Mouse (Mus musculus): Measurements from ENCODE around the gene Lrrc61. TPM values are rescaled to one million over a fixed set of nuclear protein-coding genes. Genes with fewer than 3 reads are reported as not detected.

The Lrrc61 gene
- polyA plus RNA-seq, 1 experiment from 2014 or later: 20.1 TPM

- Histone ChIP-seq H3K9ac (replicated peaks; ENCODE audit: low read length) (peak overlapping the region; percentile 76), H3K36me3 (ENCODE audit: control insufficient read depth, insufficient read depth, low read length) (peaks cover 19% of the 10 kb centered on the region; the same call in 1 of the 2 replicates), H3K9me3 (ENCODE audit: control insufficient read depth, low read length) (no peaks in the 10 kb centered on the region), H3K27ac (replicated peaks; ENCODE audit: low read depth, low read length) (peak overlapping the region; percentile 98), H3K4me3 (replicated peaks; ENCODE audit: low read depth, low read length) (peak overlapping the region; percentile 45), H3K27me3 (ENCODE audit: control insufficient read depth, insufficient read depth, low read length) (no peaks in the 10 kb centered on the region), H3K4me1 (ENCODE audit: control insufficient read depth, insufficient read depth, low read length) (peaks cover 9% of the 10 kb centered on the region; the same call in 1 of the 2 replicates), H3K4me2 (ENCODE audit: low read length) (peak overlapping the region; percentile 79)
- ATAC-seq (ENCODE audit: low FRiP score, low TSS enrichment) (peak; percentile 83), DNase-seq (peak; percentile 90)
- WGBS: 27% methylated on average over 14 of the region's 14 CpGs
These were observed 701 bp downstream of the Lrrc61 start for GRCm38 (mm10) chr6:48555104-48555890.

- H3K36me3 ChIP-seq (ENCODE audit: control insufficient read depth, insufficient read depth, low read length): peaks cover 21% of the 10 kb centered on the region; the same call in 1 of the 2 replicates
- peaks cover 9% of the 10 kb centered on the region; the same call in 1 of the 2 replicates for H3K4me1 ChIP-seq (ENCODE audit: control insufficient read depth, insufficient read depth, low read length)
- H3K27me3 ChIP-seq (ENCODE audit: control insufficient read depth, insufficient read depth, low read length): no peaks in the 10 kb centered on the region
- ATAC-seq (ENCODE audit: low FRiP score, low TSS enrichment): no peak
- 0 out of 2 replicates have a peak overlapping the region, but pooled peaks have one; percentile 98 for H3K27ac ChIP-seq (replicated peaks; ENCODE audit: low read depth, low read length)
- no peaks in the 10 kb centered on the region for H3K9me3 ChIP-seq (ENCODE audit: control insufficient read depth, low read length)
- H3K4me3 ChIP-seq (replicated peaks; ENCODE audit: low read depth, low read length): no peak overlapping the region
- H3K9ac ChIP-seq (replicated peaks; ENCODE audit: low read length): no peak overlapping the region
- DNase-seq: no peak
- peak overlapping the region; percentile 79 for H3K4me2 ChIP-seq (ENCODE audit: low read length)
- WGBS: 86% methylated on average over 3 of the region's 3 CpGs
These were observed 1.4 kb downstream of the Lrrc61 start for GRCm38 (mm10) chr6:48555956-48556355.

GRCm38 (mm10) chr6:48565693-48566310, 11.2 kb downstream of the Lrrc61 start:
- ATAC-seq (ENCODE audit: low FRiP score, low TSS enrichment): no peak

GRCm38 (mm10) chr6:48566312-48566711, 11.7 kb downstream of the Lrrc61 start:
- DNase-seq (no peak), ATAC-seq (ENCODE audit: low FRiP score, low TSS enrichment) (no peak)
- Histone ChIP-seq H3K9ac (replicated peaks; ENCODE audit: low read length) (no peak overlapping the region), H3K27ac (replicated peaks; ENCODE audit: low read depth, low read length) (no peak overlapping the region), H3K4me1 (ENCODE audit: control insufficient read depth, insufficient read depth, low read length) (no peaks in the 10 kb centered on the region), H3K9me3 (ENCODE audit: control insufficient read depth, low read length) (no peaks in the 10 kb centered on the region), H3K36me3 (ENCODE audit: control insufficient read depth, insufficient read depth, low read length) (peaks cover 47% of the 10 kb centered on the region; the same call in 1 of the 2 replicates), H3K4me2 (ENCODE audit: low read length) (no peak overlapping the region), H3K27me3 (ENCODE audit: control insufficient read depth, insufficient read depth, low read length) (no peaks in the 10 kb centered on the region), H3K4me3 (replicated peaks; ENCODE audit: low read depth, low read length) (no peak overlapping the region)
- 76% methylated on average over 5 of the region's 5 CpGs for WGBS

More at GRCm38 (mm10) chr6:48565693-48566310, 11.2 kb downstream of the Lrrc61 start:
- no peak overlapping the region for H3K27ac ChIP-seq (replicated peaks; ENCODE audit: low read depth, low read length)
- no peak overlapping the region for H3K9ac ChIP-seq (replicated peaks; ENCODE audit: low read length)
- no peak overlapping the region for H3K4me2 ChIP-seq (ENCODE audit: low read length)
- H3K9me3 ChIP-seq (ENCODE audit: control insufficient read depth, low read length): no peaks in the 10 kb centered on the region
- H3K27me3 ChIP-seq (ENCODE audit: control insufficient read depth, insufficient read depth, low read length): no peaks in the 10 kb centered on the region
- no peak overlapping the region for H3K4me3 ChIP-seq (replicated peaks; ENCODE audit: low read depth, low read length)
- H3K36me3 ChIP-seq (ENCODE audit: control insufficient read depth, insufficient read depth, low read length): peaks cover 47% of the 10 kb centered on the region; the same call in 1 of the 2 replicates
- no peaks in the 10 kb centered on the region for H3K4me1 ChIP-seq (ENCODE audit: control insufficient read depth, insufficient read depth, low read length)
- no peak for DNase-seq
- WGBS: 94% methylated on average over 4 of the region's 4 CpGs

GRCm38 (mm10) chr6:48568036-48568984, 13.7 kb downstream of the Lrrc61 start:
- no peak overlapping the region for H3K4me2 ChIP-seq (ENCODE audit: low read length)
- WGBS: 88% methylated on average over 21 of the region's 21 CpGs
- H3K4me3 ChIP-seq (replicated peaks; ENCODE audit: low read depth, low read length): no peak overlapping the region
- H3K36me3 ChIP-seq (ENCODE audit: control insufficient read depth, insufficient read depth, low read length): peaks cover 39% of the 10 kb centered on the region; the same call in 1 of the 2 replicates
- H3K9me3 ChIP-seq (ENCODE audit: control insufficient read depth, low read length): no peaks in the 10 kb centered on the region
- no peak overlapping the region for H3K9ac ChIP-seq (replicated peaks; ENCODE audit: low read length)
- no peak overlapping the region for H3K27ac ChIP-seq (replicated peaks; ENCODE audit: low read depth, low read length)
- DNase-seq (peak; percentile 20), ATAC-seq (ENCODE audit: low FRiP score, low TSS enrichment) (no peak)
- H3K4me1 ChIP-seq (ENCODE audit: control insufficient read depth, insufficient read depth, low read length): no peaks in the 10 kb centered on the region
- H3K27me3 ChIP-seq (ENCODE audit: control insufficient read depth, insufficient read depth, low read length): no peaks in the 10 kb centered on the region

- Histone ChIP-seq H3K27ac (replicated peaks; ENCODE audit: low read depth, low read length) (no peak overlapping the region), H3K36me3 (ENCODE audit: control insufficient read depth, insufficient read depth, low read length) (peaks cover 31% of the 10 kb centered on the region; the same call in 1 of the 2 replicates), H3K9ac (replicated peaks; ENCODE audit: low read length) (no peak overlapping the region), H3K27me3 (ENCODE audit: control insufficient read depth, insufficient read depth, low read length) (no peaks in the 10 kb centered on the region), H3K4me2 (ENCODE audit: low read length) (no peak overlapping the region), H3K4me1 (ENCODE audit: control insufficient read depth, insufficient read depth, low read length) (no peaks in the 10 kb centered on the region), H3K4me3 (replicated peaks; ENCODE audit: low read depth, low read length) (no peak overlapping the region), H3K9me3 (ENCODE audit: control insufficient read depth, low read length) (no peaks in the 10 kb centered on the region)
- ATAC-seq (ENCODE audit: low FRiP score, low TSS enrichment): no peak
- no peak for DNase-seq
- WGBS: 84% methylated on average over 8 of the region's 8 CpGs
These were observed 14.6 kb downstream of the Lrrc61 start for GRCm38 (mm10) chr6:48569065-48569807.

GRCm38 (mm10) chr6:48572014-48572413, 17.4 kb downstream of the Lrrc61 start:
- Histone ChIP-seq H3K27ac (replicated peaks; ENCODE audit: low read depth, low read length) (no peak overlapping the region), H3K36me3 (ENCODE audit: control insufficient read depth, insufficient read depth, low read length) (peaks cover 12% of the 10 kb centered on the region; the same call in 1 of the 2 replicates), H3K4me1 (ENCODE audit: control insufficient read depth, insufficient read depth, low read length) (no peaks in the 10 kb centered on the region), H3K9me3 (ENCODE audit: control insufficient read depth, low read length) (no peaks in the 10 kb centered on the region), H3K4me2 (ENCODE audit: low read length) (no peak overlapping the region), H3K4me3 (replicated peaks; ENCODE audit: low read depth, low read length) (no peak overlapping the region), H3K27me3 (ENCODE audit: control insufficient read depth, insufficient read depth, low read length) (no peaks in the 10 kb centered on the region), H3K9ac (replicated peaks; ENCODE audit: low read length) (no peak overlapping the region)
- no peak for DNase-seq
- ATAC-seq (ENCODE audit: low FRiP score, low TSS enrichment): no peak
- WGBS: 97% methylated on average over 5 of the region's 5 CpGs

Data from midbrain, embryonic 14.5 days (tissue).